Mouse (Mus musculus): ENCODE measurements at regions not wholly inside any gene's neighbourhood (a gene's known extent, or its start where the extent isn't known, plus 50 kb on each side); places are given as distances from the start of the nearest gene placed in this dataset.

GRCm38 (mm10) chr3:63567726-63568125 lies 84.0 kb upstream of the Gm34302 start:
- ATAC-seq (ENCODE audit: insufficient read depth) (no peak), DNase-seq (no peak)
- TF ChIP-seq CTCF (IDR thresholded peaks at IDR 0.05; ENCODE audit: low read depth), result no peak
- H3K27me3 ChIP-seq (ENCODE audit: insufficient read depth, low read length), result no peaks in the 10 kb centered on the region
- no peaks in the 10 kb centered on the region for H3K4me1 ChIP-seq (ENCODE audit: insufficient read depth)
- no peak overlapping the region for H3K9ac ChIP-seq
- H3K27ac ChIP-seq (ENCODE audit: low read depth), result no peak overlapping the region
- H3K4me3 ChIP-seq (ENCODE audit: low read depth, low read length), result no peak overlapping the region
- H3K9me3 ChIP-seq (ENCODE audit: low read depth, low read length), result no peaks in the 10 kb centered on the region
- 58% methylated on average over 3 of the region's 3 CpGs for WGBS
- H3K4me2 ChIP-seq, result no peak overlapping the region
- no peaks in the 10 kb centered on the region for H3K36me3 ChIP-seq (ENCODE audit: insufficient read depth)

- WGBS, result 52% methylated on average over 1 of the region's 1 CpGs
- no peak overlapping the region for H3K27ac ChIP-seq (ENCODE audit: low read depth)
- no peak overlapping the region for H3K9ac ChIP-seq
- no peaks in the 10 kb centered on the region for H3K4me1 ChIP-seq (ENCODE audit: insufficient read depth)
- H3K4me3 ChIP-seq (ENCODE audit: low read depth, low read length), result no peak overlapping the region
- TF ChIP-seq CTCF (IDR thresholded peaks at IDR 0.05; ENCODE audit: low read depth), result no peak
- H3K27me3 ChIP-seq (ENCODE audit: insufficient read depth, low read length), result no peaks in the 10 kb centered on the region
- ATAC-seq (ENCODE audit: insufficient read depth) (no peak), DNase-seq (no peak)
- no peaks in the 10 kb centered on the region for H3K9me3 ChIP-seq (ENCODE audit: low read depth, low read length)
- no peak overlapping the region for H3K4me2 ChIP-seq
- H3K36me3 ChIP-seq (ENCODE audit: insufficient read depth), result no peaks in the 10 kb centered on the region
Observed at GRCm38 (mm10) chr3:63563057-63563456, 79.4 kb upstream of the Gm34302 start.

GRCm38 (mm10) chr3:63562532-63562931 lies 78.9 kb upstream of the Gm34302 start:
- H3K9ac ChIP-seq, result no peak overlapping the region
- ATAC-seq (ENCODE audit: insufficient read depth), result no peak
- no peak overlapping the region for H3K4me2 ChIP-seq
- TF ChIP-seq CTCF (IDR thresholded peaks at IDR 0.05; ENCODE audit: low read depth), result no peak
- no peak overlapping the region for H3K27ac ChIP-seq (ENCODE audit: low read depth)
- no peaks in the 10 kb centered on the region for H3K36me3 ChIP-seq (ENCODE audit: insufficient read depth)
- no peak for DNase-seq
- no peaks in the 10 kb centered on the region for H3K4me1 ChIP-seq (ENCODE audit: insufficient read depth)
- H3K27me3 ChIP-seq (ENCODE audit: insufficient read depth, low read length), result no peaks in the 10 kb centered on the region
- no peaks in the 10 kb centered on the region for H3K9me3 ChIP-seq (ENCODE audit: low read depth, low read length)
- H3K4me3 ChIP-seq (ENCODE audit: low read depth, low read length), result no peak overlapping the region

GRCm38 (mm10) chr3:63560745-63561151 lies 77.1 kb upstream of the Gm34302 start:
- Histone ChIP-seq H3K4me3 (ENCODE audit: low read depth, low read length) (no peak overlapping the region), H3K4me2 (no peak overlapping the region), H3K36me3 (ENCODE audit: insufficient read depth) (no peaks in the 10 kb centered on the region), H3K4me1 (ENCODE audit: insufficient read depth) (no peaks in the 10 kb centered on the region), H3K9ac (no peak overlapping the region), H3K27me3 (ENCODE audit: insufficient read depth, low read length) (no peaks in the 10 kb centered on the region), H3K27ac (ENCODE audit: low read depth) (no peak overlapping the region), H3K9me3 (ENCODE audit: low read depth, low read length) (no peaks in the 10 kb centered on the region)
- ATAC-seq (ENCODE audit: insufficient read depth), result no peak
- DNase-seq, result no peak
- no peak for TF ChIP-seq CTCF (IDR thresholded peaks at IDR 0.05; ENCODE audit: low read depth)
- WGBS, result 60% methylated on average over 4 of the region's 4 CpGs

GRCm38 (mm10) chr3:63556741-63557140 lies 73.1 kb upstream of the Gm34302 start:
- H3K4me3 ChIP-seq (ENCODE audit: low read depth, low read length), result no peak overlapping the region
- H3K27me3 ChIP-seq (ENCODE audit: insufficient read depth, low read length), result no peaks in the 10 kb centered on the region
- H3K4me2 ChIP-seq, result no peak overlapping the region
- 86% methylated on average over 1 of the region's 1 CpGs for WGBS
- H3K4me1 ChIP-seq (ENCODE audit: insufficient read depth), result no peaks in the 10 kb centered on the region
- no peak for TF ChIP-seq CTCF (IDR thresholded peaks at IDR 0.05; ENCODE audit: low read depth)
- ATAC-seq (ENCODE audit: insufficient read depth) (no peak), DNase-seq (no peak)
- no peaks in the 10 kb centered on the region for H3K9me3 ChIP-seq (ENCODE audit: low read depth, low read length)
- H3K9ac ChIP-seq, result no peak overlapping the region
- H3K27ac ChIP-seq (ENCODE audit: low read depth), result no peak overlapping the region
- H3K36me3 ChIP-seq (ENCODE audit: insufficient read depth), result no peaks in the 10 kb centered on the region

GRCm38 (mm10) chr3:63554872-63555271 lies 71.2 kb upstream of the Gm34302 start:
- Histone ChIP-seq H3K9me3 (ENCODE audit: low read depth, low read length) (no peaks in the 10 kb centered on the region), H3K27me3 (ENCODE audit: insufficient read depth, low read length) (no peaks in the 10 kb centered on the region), H3K4me2 (peak overlapping the region; percentile 34; the same call in 1 of the 2 replicates), H3K36me3 (ENCODE audit: insufficient read depth) (no peaks in the 10 kb centered on the region), H3K27ac (ENCODE audit: low read depth) (no peak overlapping the region), H3K4me1 (ENCODE audit: insufficient read depth) (no peaks in the 10 kb centered on the region), H3K4me3 (ENCODE audit: low read depth, low read length) (no peak overlapping the region), H3K9ac (no peak overlapping the region)
- 6% methylated on average over 9 of the region's 9 CpGs for WGBS
- TF ChIP-seq CTCF (IDR thresholded peaks at IDR 0.05; ENCODE audit: low read depth), result peak; percentile 73
- DNase-seq, result peak; percentile 92
- ATAC-seq (ENCODE audit: insufficient read depth), result no peak; the same call in 1 of the 2 replicates

- Histone ChIP-seq H3K4me2 (no peak overlapping the region), H3K36me3 (ENCODE audit: insufficient read depth) (no peaks in the 10 kb centered on the region), H3K27ac (ENCODE audit: low read depth) (no peak overlapping the region), H3K27me3 (ENCODE audit: insufficient read depth, low read length) (no peaks in the 10 kb centered on the region), H3K4me3 (ENCODE audit: low read depth, low read length) (no peak overlapping the region), H3K4me1 (ENCODE audit: insufficient read depth) (no peaks in the 10 kb centered on the region), H3K9ac (no peak overlapping the region), H3K9me3 (ENCODE audit: low read depth, low read length) (no peaks in the 10 kb centered on the region)
- no peak for ATAC-seq (ENCODE audit: insufficient read depth)
- DNase-seq, result no peak
- no peak for TF ChIP-seq CTCF (IDR thresholded peaks at IDR 0.05; ENCODE audit: low read depth)
- WGBS, result 83% methylated on average over 2 of the region's 2 CpGs
Observed at GRCm38 (mm10) chr3:63553426-63553825, 69.7 kb upstream of the Gm34302 start.

- Histone ChIP-seq H3K9ac (no peak overlapping the region), H3K9me3 (ENCODE audit: low read depth, low read length) (no peaks in the 10 kb centered on the region), H3K36me3 (ENCODE audit: insufficient read depth) (no peaks in the 10 kb centered on the region), H3K4me1 (ENCODE audit: insufficient read depth) (no peaks in the 10 kb centered on the region), H3K27ac (ENCODE audit: low read depth) (no peak overlapping the region), H3K27me3 (ENCODE audit: insufficient read depth, low read length) (no peaks in the 10 kb centered on the region), H3K4me3 (ENCODE audit: low read depth, low read length) (no peak overlapping the region), H3K4me2 (no peak overlapping the region)
- no peak for DNase-seq
- no peak for TF ChIP-seq CTCF (IDR thresholded peaks at IDR 0.05; ENCODE audit: low read depth)
- WGBS, result 64% methylated on average over 5 of the region's 5 CpGs
- no peak for ATAC-seq (ENCODE audit: insufficient read depth)
Observed at GRCm38 (mm10) chr3:63551661-63552060, 68.0 kb upstream of the Gm34302 start.
